Mouse (Mus musculus) kidney, embryonic 14.5 days (tissue): ENCODE measurements around the gene Nlrp14. TPM values are rescaled to one million over a fixed set of nuclear protein-coding genes. Genes with fewer than 3 reads are reported as not detected.

Source experiments
- ATAC-seq: fragments of 200-750 bp; cut with Nextera tagmentation; 2 replicates; pipeline ENCODE4 v1.8.0; 2017; ENCODE audit warnings: moderate number of reproducible peaks, mild to moderate bottlenecking, moderate TSS enrichment, moderate library complexity; ENCODE audit not compliant: low FRiP score, low TSS enrichment
- H3K27ac ChIP-seq: fragments of 300-500 bp; sonication (generic); 2 replicates; pipeline ENCODE4 v1.5.1; 2014; ENCODE audit warnings: low read depth, mild to moderate bottlenecking, low read length, moderate library complexity, mixed read lengths
- H3K27me3 ChIP-seq: fragments of 300-500 bp; sonication (generic); 2 replicates; pipeline ENCODE4 v1.6.1; 2014; ENCODE audit warnings: mild to moderate bottlenecking, low read length; ENCODE audit not compliant: control insufficient read depth, insufficient read depth
- H3K36me3 ChIP-seq: fragments of 300-500 bp; sonication (generic); 2 replicates; pipeline ENCODE4 v1.6.1; 2014; ENCODE audit warnings: low read length, mixed read lengths; ENCODE audit not compliant: control insufficient read depth, insufficient read depth
- H3K4me1 ChIP-seq: fragments of 300-500 bp; sonication (generic); 2 replicates; pipeline ENCODE4 v1.6.1; 2014; ENCODE audit warnings: low read length, mixed read lengths; ENCODE audit not compliant: control insufficient read depth, insufficient read depth
- H3K4me2 ChIP-seq: fragments of 300-500 bp; sonication (generic); replicated peaks from 2 replicates; pipeline ENCODE4 v1.6.1; 2014; ENCODE audit warnings: low read depth, mild to moderate bottlenecking, low read length
- H3K4me3 ChIP-seq: fragments of 300-500 bp; sonication (generic); 2 replicates; pipeline ENCODE4 v1.5.1; 2014; ENCODE audit warnings: mild to moderate bottlenecking, low read length
- H3K9ac ChIP-seq: fragments of 300-500 bp; sonication (generic); 2 replicates; pipeline ENCODE4 v1.6.1; 2014; ENCODE audit warnings: low read depth, mild to moderate bottlenecking, low read length, moderate library complexity
- H3K9me3 ChIP-seq: fragments of 300-500 bp; sonication (generic); 2 replicates; pipeline ENCODE4 v1.6.1; 2016; ENCODE audit warnings: low read length; ENCODE audit not compliant: control insufficient read depth
- WGBS: fragments of 180-500 bp; shearing (Covaris S2); extraction: QIAGEN DNeasy Blood & Tissue Kit; methylation state at CpG from one replicate; pipeline ENCODE4 v1.1.7; 2014; 5-methylcytosine and 5-hydroxymethylcytosine counted together
- polyA plus RNA-seq: library from polyadenylated mRNA; unstranded; fragments of >200 nt; fragmentation: Nextera tagmentation; extraction: Ambion mirVana; gene quantifications from 2 replicates; pipeline ENCODE4 v1.2.1, GENCODE M21; 2014

The Nlrp14 gene
- polyA plus RNA-seq, 1 experiment from 2014 or later, result not detected

GRCm38 (mm10) chr7:107216845-107217244 lies 50.1 kb downstream of the Nlrp14 start:
- no peak for ATAC-seq
- Histone ChIP-seq H3K4me2 (no peak overlapping the region), H3K4me3 (no peak overlapping the region), H3K4me1 (no peaks in the 10 kb centered on the region), H3K27ac (no peak overlapping the region), H3K36me3 (no peaks in the 10 kb centered on the region), H3K9ac (no peak overlapping the region), H3K27me3 (peaks cover 3% of the 10 kb centered on the region; the same call in 1 of the 2 replicates), H3K9me3 (no peaks in the 10 kb centered on the region)
- whole genome bisulfite sequencing, result 90% methylated on average over 2 of the region's 2 CpGs

- Histone ChIP-seq H3K9ac (no peak overlapping the region), H3K4me3 (no peak overlapping the region), H3K4me1 (no peaks in the 10 kb centered on the region), H3K27me3 (no peaks in the 10 kb centered on the region), H3K4me2 (no peak overlapping the region), H3K9me3 (no peaks in the 10 kb centered on the region), H3K36me3 (no peaks in the 10 kb centered on the region), H3K27ac (no peak overlapping the region)
- 39% methylated on average over 3 of the region's 3 CpGs for WGBS
- no peak for ATAC-seq
These were observed 70.1 kb downstream of the Nlrp14 start for GRCm38 (mm10) chr7:107236854-107237253.

- Histone ChIP-seq H3K36me3 (no peaks in the 10 kb centered on the region), H3K4me3 (no peak overlapping the region), H3K27ac (no peak overlapping the region), H3K4me1 (no peaks in the 10 kb centered on the region), H3K4me2 (no peak overlapping the region), H3K27me3 (no peaks in the 10 kb centered on the region), H3K9ac (no peak overlapping the region), H3K9me3 (no peaks in the 10 kb centered on the region)
- no peak for ATAC-seq
- 74% methylated on average over 3 of the region's 3 CpGs for WGBS
These were observed 70.7 kb downstream of the Nlrp14 start for GRCm38 (mm10) chr7:107237498-107237897.

GRCm38 (mm10) chr7:107241371-107241883 lies 74.6 kb downstream of the Nlrp14 start:
- Histone ChIP-seq H3K36me3 (no peaks in the 10 kb centered on the region), H3K9ac (no peak overlapping the region), H3K4me2 (no peak overlapping the region), H3K27me3 (no peaks in the 10 kb centered on the region), H3K27ac (no peak overlapping the region), H3K4me3 (no peak overlapping the region), H3K9me3 (no peaks in the 10 kb centered on the region), H3K4me1 (no peaks in the 10 kb centered on the region)
- 86% methylated on average over 5 of the region's 5 CpGs for whole genome bisulfite sequencing
- ATAC-seq, result no peak

Other genes starting within 250 kb of the Nlrp14 start
- gene Olfr709-ps1, start 234.8 kb upstream of the Nlrp14 start, polyA plus RNA-seq, result not detected in 2 replicates
- not detected in 2 replicates for gene Olfr710, start 218.7 kb upstream of the Nlrp14 start, polyA plus RNA-seq
- gene Olfr6, start 203.1 kb upstream of the Nlrp14 start, polyA plus RNA-seq, result not detected in 2 replicates
- not detected in 2 replicates for gene Olfr711, start 191.5 kb upstream of the Nlrp14 start, polyA plus RNA-seq
- gene Olfr2, start 160.9 kb upstream of the Nlrp14 start, polyA plus RNA-seq, result not detected in 2 replicates
- not detected in 2 replicates for gene Olfr713, start 135.8 kb upstream of the Nlrp14 start, polyA plus RNA-seq
- gene Olfr714, start 96.0 kb upstream of the Nlrp14 start, polyA plus RNA-seq, result not detected in 2 replicates
- not detected in 2 replicates for gene Olfr17, start 73.8 kb upstream of the Nlrp14 start, polyA plus RNA-seq
- not detected in 2 replicates for gene Olfr715b, start 56.6 kb upstream of the Nlrp14 start, polyA plus RNA-seq
- gene Olfr715, start 35.9 kb upstream of the Nlrp14 start, polyA plus RNA-seq, result not detected in 2 replicates
- gene Olfr716, start 28.7 kb upstream of the Nlrp14 start, polyA plus RNA-seq, result not detected in 2 replicates
- gene Rbmxl2, start 42.5 kb downstream of the Nlrp14 start, polyA plus RNA-seq, result not detected in 2 replicates
- 4.5 and 4.8 TPM in 2 replicates for gene Syt9, start 203.7 kb downstream of the Nlrp14 start, polyA plus RNA-seq